Mouse (Mus musculus) kidney, adult 2 months (tissue): ENCODE measurements around the gene Fbln5. TPM values are rescaled to one million over a fixed set of nuclear protein-coding genes. Genes with fewer than 3 reads are reported as not detected.

Source experiments
- DNase-seq: peaks from one replicate; pipeline ENCODE4 v3.0.0; 2021
- H3K27ac ChIP-seq: fragments of 200-500 bp; 2 replicates; pipeline ENCODE4 v1.5.1; 2012; ENCODE audit warnings: low read depth, low read length, control low read depth, inconsistent platforms; ENCODE audit not compliant: insufficient read depth
- H3K27me3 ChIP-seq: fragments of 200-500 bp; replicated peaks from 2 replicates; pipeline ENCODE4 v1.6.1; 2012; ENCODE audit warnings: mild to moderate bottlenecking, moderate library complexity, low read length, inconsistent platforms; ENCODE audit not compliant: control insufficient read depth, insufficient read depth
- H3K36me3 ChIP-seq: fragments of 200-500 bp; 2 replicates; pipeline ENCODE4 v1.6.1; 2012; ENCODE audit warnings: mild to moderate bottlenecking, moderate library complexity, low read length, inconsistent platforms; ENCODE audit not compliant: control insufficient read depth, insufficient read depth
- H3K4me1 ChIP-seq: fragments of 200-500 bp; 2 replicates; pipeline ENCODE4 v1.6.1; 2011; ENCODE audit warnings: low read length; ENCODE audit not compliant: control insufficient read depth, insufficient read depth
- H3K4me3 ChIP-seq: fragments of 200-500 bp; 2 replicates; pipeline ENCODE4 v1.5.1; 2011; ENCODE audit warnings: mild to moderate bottlenecking, low read depth, low read length, control low read depth; ENCODE audit not compliant: insufficient read depth
- CTCF ChIP-seq: fragments of 200-500 bp; conservative IDR thresholded peaks from 2 replicates; pipeline ENCODE4 v1.5.1; 2011; ENCODE audit warnings: low read depth, mild to moderate bottlenecking, control low read depth, low read length, moderate library complexity, mixed read lengths; ENCODE audit not compliant: insufficient read depth, insufficient read length
- POLR2A ChIP-seq: fragments of 200-500 bp; IDR thresholded peaks from one replicate; pipeline ENCODE4 v1.6.1; 2011; ENCODE audit warnings: low read depth, low read length, control low read depth
- WGBS: fragments of 180-500 bp; shearing (Covaris S2); methylation state at CpG from one replicate; pipeline ENCODE4 v1.1.7; 2018; 5-methylcytosine and 5-hydroxymethylcytosine counted together
- polyA plus RNA-seq: library from polyadenylated mRNA; depleted of rRNA; stranded (reverse); fragments of >200 nt; gene quantifications from 2 replicates; pipeline ENCODE4 v1.2.3, GENCODE M21; 2012

Gene Fbln5
- polyA plus RNA-seq, 1 experiment, result 302 TPM

- no peak for DNase-seq
- Histone ChIP-seq H3K4me1 (no peaks in the 10 kb centered on the region), H3K4me3 (no peak overlapping the region), H3K27me3 (no peaks in the 10 kb centered on the region), H3K27ac (no peak overlapping the region), H3K36me3 (no peaks in the 10 kb centered on the region)
- TF ChIP-seq CTCF, result no peak
- TF ChIP-seq POLR2A, result no peak
- 46% methylated on average over 4 of the region's 4 CpGs for WGBS
Observed at GRCm38 (mm10) chr12:101774116-101774515, 44.7 kb downstream of the Fbln5 start.

DNA sequence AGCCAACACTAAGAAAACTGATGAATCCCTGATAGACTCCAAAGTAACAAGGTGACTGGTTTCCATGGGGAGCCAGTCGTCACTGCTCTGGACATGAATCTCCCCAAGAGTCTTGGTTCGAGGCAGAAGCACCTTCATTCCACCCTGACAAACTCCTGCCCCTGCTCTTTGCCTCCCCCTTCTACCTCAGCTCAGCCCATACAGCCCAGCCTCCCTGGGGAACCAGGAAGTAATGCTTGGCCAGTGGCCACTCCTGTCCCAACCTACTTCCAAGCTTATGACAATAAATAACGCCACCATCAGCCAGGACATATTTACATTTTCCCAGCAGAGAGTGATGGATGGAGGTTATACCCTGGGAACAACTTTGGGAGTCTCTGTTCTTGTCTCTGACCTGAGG is 45.9 kb downstream of the Fbln5 start:
- H3K4me1 ChIP-seq, result no peaks in the 10 kb centered on the region
- TF ChIP-seq POLR2A (no peak), CTCF (no peak)
- no peaks in the 10 kb centered on the region for H3K27me3 ChIP-seq
- H3K36me3 ChIP-seq, result no peaks in the 10 kb centered on the region
- H3K4me3 ChIP-seq, result no peak overlapping the region
- DNase-seq, result no peak
- WGBS, result 46% methylated on average over 3 of the region's 3 CpGs
- no peak overlapping the region for H3K27ac ChIP-seq

DNA sequence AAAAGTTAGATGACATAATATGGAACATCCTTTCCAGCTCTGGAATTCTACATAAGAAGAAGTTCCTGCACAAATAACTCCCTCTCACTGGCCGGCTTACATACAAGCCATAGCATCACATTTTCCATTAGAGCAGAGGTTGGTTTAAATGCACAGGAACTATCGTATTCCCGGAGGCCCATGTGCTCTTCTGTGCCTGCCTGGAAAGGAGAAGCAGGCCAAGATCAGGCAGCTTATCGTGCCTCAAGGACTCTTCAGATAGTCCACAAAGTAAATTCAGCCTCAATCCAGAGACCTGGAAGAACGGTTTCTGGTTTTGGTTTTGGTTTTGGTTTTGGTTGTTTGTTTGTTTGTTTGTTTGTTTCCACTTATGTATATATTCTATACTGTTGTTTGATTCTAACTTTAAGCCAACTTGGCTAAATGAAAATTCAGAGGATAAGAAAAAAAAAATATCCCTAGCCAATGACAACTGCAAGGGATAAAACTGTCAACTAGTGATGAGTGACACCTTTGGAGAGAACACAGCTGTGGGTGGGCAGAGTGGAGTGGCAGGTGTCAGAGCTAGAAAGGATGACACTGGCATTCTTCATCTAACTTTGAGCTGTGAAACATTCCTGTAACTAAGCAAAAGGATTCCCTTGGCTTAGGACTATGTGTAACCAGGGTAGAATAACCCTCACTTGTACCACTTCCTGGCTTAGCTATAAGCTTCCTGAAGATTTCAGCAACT is 48.4 kb downstream of the Fbln5 start:
- Histone ChIP-seq H3K4me3 (no peak overlapping the region), H3K36me3 (no peaks in the 10 kb centered on the region), H3K4me1 (no peaks in the 10 kb centered on the region; the same call in 1 of the 2 replicates), H3K27me3 (no peaks in the 10 kb centered on the region), H3K27ac (no peak overlapping the region)
- TF ChIP-seq POLR2A (no peak), CTCF (no peak)
- no peak for DNase-seq
- WGBS, result 86% methylated on average over 5 of the region's 5 CpGs

DNA sequence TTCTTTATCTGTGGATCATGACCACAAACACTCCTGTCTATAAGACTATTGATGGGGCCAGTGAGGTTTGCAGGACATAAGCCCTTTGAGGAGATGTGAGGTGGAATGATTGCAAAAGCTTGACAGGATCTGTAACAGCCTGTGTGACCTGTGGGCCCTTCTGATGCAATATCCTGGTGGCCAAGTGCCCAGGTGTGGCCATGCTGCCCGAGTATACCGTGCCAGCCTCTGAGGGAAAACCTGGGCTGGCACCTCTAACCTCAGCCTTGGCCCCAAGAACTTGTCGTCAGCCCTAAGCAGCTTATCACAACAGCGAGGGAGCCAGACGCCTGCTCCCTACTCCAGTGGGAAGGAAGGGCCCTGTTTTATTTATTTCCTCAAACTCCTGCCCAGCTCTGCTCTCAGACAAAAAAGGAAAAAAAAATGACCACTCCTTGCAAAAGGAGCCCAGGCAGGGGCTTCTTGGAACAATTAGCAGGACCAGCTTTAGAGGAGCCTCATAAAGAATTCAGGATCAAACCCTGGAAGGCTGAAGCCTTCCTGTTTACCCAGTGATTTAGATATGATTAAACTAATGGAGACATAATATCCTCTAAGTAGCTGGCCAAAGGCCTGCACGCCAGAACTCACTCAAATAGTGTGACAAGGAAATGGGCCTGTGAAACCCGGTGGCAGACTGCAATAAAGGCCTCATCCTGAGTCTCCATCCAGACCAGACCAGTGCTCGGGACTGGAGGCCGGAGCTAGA is 51.4 kb downstream of the Fbln5 start:
- 50% methylated on average over 9 of the region's 9 CpGs for WGBS
- no peak overlapping the region for H3K4me3 ChIP-seq
- no peak for TF ChIP-seq CTCF
- TF ChIP-seq POLR2A, result no peak
- no peaks in the 10 kb centered on the region; the same call in 1 of the 2 replicates for H3K4me1 ChIP-seq
- H3K27me3 ChIP-seq, result no peaks in the 10 kb centered on the region
- no peaks in the 10 kb centered on the region for H3K36me3 ChIP-seq
- DNase-seq, result peak; percentile 53
- H3K27ac ChIP-seq, result no peak overlapping the region; the same call in 1 of the 2 replicates

GRCm38 (mm10) chr12:101766228-101766852 is 52.5 kb downstream of the Fbln5 start:
- TF ChIP-seq POLR2A (no peak), CTCF (no peak)
- DNase-seq, result no peak
- no peaks in the 10 kb centered on the region for H3K36me3 ChIP-seq
- WGBS, result 80% methylated on average over 3 of the region's 3 CpGs
- no peaks in the 10 kb centered on the region; the same call in 1 of the 2 replicates for H3K4me1 ChIP-seq
- no peak overlapping the region for H3K27ac ChIP-seq
- no peaks in the 10 kb centered on the region for H3K27me3 ChIP-seq
- no peak overlapping the region for H3K4me3 ChIP-seq

DNA sequence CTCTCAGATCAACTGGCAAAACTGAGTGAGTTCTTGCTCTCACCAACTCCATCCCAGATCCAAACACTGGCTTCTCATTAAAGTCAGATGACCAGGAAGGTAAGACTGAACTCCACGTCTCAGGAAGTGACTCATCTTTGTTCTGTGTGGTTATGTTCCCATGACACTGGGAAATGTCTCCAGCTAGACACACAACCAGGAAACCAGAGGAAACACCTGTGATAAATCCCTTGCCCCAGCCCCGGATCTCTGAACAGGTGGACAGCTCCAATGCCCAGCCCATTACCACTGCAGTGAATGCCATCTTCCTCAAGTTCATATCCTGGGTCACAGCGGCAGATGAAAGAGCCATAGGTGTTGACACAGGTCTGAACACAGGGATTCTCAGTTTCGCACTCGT is 54.0 kb downstream of the Fbln5 start:
- Histone ChIP-seq H3K27me3 (no peaks in the 10 kb centered on the region), H3K36me3 (no peaks in the 10 kb centered on the region), H3K4me1 (no peaks in the 10 kb centered on the region; the same call in 1 of the 2 replicates), H3K4me3 (no peak overlapping the region), H3K27ac (no peak overlapping the region)
- DNase-seq, result no peak
- TF ChIP-seq POLR2A, result no peak
- TF ChIP-seq CTCF, result no peak
- WGBS, result 71% methylated on average over 5 of the region's 5 CpGs

DNA sequence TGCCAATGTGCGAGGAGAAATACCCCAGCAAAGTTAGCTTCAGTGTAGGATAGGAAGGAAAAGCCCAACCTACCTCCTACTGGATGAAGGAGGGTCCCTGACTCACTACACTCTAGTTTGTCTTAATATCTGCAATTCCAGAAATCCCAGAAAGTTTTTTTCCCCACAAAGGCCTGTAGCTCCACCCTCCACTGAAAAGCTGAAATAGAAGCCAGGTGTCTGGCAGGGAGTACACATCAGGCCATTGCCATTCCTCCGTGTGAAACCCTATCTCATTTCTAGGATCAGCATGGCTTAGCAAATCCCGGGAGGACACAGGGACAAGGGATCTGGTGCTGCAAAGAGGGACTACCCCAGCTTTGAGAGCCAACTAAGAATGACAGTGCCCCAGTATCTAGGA is 55.8 kb downstream of the Fbln5 start:
- no peaks in the 10 kb centered on the region for H3K36me3 ChIP-seq
- H3K27me3 ChIP-seq, result no peaks in the 10 kb centered on the region
- no peaks in the 10 kb centered on the region; the same call in 1 of the 2 replicates for H3K4me1 ChIP-seq
- TF ChIP-seq POLR2A, result no peak
- no peak for TF ChIP-seq CTCF
- H3K4me3 ChIP-seq, result no peak overlapping the region
- H3K27ac ChIP-seq, result no peak overlapping the region
- WGBS, result 54% methylated on average over 3 of the region's 3 CpGs
- no peak for DNase-seq
